Mouse (Mus musculus): ENCODE measurements at regions not wholly inside any gene's neighbourhood (a gene's known extent, or its start where the extent isn't known, plus 50 kb on each side); places are given as distances from the start of the nearest gene placed in this dataset.

DNA sequence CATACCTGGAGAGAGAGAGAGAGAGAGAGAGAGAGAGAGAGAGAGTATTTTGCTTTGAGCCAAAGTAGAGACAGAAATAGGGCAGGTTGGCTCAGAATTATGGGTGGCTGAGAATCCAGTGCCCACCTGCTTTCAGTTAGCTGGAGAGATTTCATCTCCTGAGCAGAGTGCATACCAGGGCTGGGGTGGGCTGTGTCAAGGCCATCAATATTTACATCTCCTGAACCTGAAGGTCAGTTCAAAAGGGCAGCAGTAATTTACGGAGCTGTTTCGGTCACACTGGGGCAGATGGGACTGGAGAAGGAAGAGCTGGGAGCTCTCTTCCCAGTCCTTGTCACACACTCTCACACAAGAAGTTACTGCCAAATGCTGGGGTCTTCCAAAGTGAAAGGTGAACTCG, 286.7 kb downstream of the Sox4 start:
- ATAC-seq (replicated peaks; ENCODE audit: low FRiP score, low TSS enrichment, poor library complexity, severe bottlenecking): no peak

DNA sequence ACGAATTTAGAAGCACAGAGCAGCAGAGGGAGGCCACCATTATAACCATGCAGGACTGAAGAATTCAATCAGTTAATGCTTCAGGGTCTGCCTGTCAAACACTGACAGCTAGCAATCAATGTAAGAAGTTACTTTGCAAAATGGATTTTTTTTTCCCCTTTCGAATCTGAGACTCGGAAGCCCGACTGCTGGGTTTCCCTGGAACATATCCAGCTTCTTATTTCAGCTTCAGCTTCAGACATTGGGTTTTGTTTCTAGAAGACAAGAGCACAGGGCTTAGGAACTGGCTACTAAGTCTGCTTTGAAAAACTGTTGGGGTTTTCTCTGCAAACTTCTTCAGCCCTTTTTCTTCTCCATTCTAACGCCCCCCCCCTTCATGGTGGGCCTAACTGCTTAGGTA, 288.4 kb downstream of the Sox4 start:
- ATAC-seq (replicated peaks; ENCODE audit: low FRiP score, low TSS enrichment, poor library complexity, severe bottlenecking): no peak

DNA sequence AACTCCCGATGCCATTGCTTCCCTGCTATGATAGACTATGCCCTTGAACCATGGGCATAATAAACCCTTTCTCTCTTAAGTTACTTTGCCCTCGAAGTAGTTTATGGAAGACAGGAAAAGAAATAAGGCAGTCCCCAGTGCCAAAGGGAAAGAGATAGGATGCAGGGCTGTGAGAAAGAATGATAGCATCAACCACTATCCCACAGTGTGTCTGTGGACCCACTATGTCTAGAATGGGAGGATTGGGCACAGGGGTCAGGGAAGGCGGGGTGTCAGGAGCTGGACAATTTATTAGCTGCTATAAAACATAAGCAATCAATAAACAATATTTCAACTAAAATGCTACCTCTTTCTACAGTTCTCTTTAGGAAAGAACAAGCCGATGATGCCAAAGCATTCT, 288.8 kb downstream of the Sox4 start:
- no peak for ATAC-seq (replicated peaks; ENCODE audit: low FRiP score, low TSS enrichment, poor library complexity, severe bottlenecking)

DNA sequence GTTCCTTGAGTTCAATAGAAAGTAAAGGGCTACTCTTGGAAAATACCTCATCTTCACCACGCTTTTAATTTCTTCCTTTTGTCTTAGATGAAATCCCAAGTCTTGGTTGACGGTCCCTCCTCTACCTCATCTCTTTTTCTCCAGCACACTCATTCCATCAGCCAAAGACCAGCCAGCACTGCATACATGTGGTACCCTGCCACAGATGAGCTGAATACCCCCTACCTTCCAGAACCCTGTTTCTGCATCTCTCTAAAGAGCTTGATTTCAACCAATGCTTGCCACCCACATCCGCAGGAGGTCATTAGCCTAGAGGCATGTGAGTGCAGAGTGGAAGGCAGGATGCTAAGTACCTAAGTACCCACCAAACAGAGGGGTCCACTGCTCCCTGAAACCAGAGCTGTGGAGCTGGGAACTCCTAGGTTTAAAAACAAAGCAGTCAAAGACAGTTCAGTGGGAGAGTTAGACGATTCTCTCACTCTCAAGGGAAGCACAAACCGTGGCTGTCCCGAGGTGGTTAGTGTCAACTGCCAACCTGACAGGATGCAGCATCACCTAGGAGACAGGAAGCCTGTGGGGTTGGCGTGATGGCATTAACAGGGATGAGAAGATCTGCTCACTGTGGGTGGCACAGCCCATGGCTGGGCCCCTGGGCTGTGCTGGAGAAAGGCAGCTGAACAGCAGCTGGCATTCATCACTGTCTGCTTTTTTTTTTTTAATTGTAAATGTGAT, 289.4 kb downstream of the Sox4 start:
- ATAC-seq (replicated peaks; ENCODE audit: low FRiP score, low TSS enrichment, poor library complexity, severe bottlenecking): no peak

DNA sequence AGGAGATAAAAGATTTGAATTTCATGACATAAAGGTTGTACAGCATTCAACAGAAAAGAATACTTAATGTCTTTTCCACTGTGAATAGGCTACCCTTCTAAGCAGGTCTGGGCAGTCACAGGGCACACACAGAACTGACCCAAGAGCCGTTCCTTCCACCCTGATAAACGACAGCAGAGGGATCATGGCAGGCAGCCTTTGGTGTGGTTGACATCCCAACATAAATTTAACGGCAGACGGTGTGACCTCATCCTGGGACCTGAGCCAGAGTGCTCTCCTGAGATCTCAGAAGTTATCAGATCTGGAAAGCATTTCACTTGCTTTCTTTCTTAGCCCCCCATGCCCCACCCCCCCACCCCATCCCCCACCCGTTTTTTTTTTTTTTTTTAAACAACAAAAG, 290.1 kb downstream of the Sox4 start:
- ATAC-seq (replicated peaks; ENCODE audit: low FRiP score, low TSS enrichment, poor library complexity, severe bottlenecking): 0 out of 2 replicates have a peak, but pooled peaks have one; percentile 12

- ATAC-seq (replicated peaks; ENCODE audit: low FRiP score, low TSS enrichment, poor library complexity, severe bottlenecking): no peak
Measured at GRCm38 (mm10) chr13:28662316-28662752, 291.2 kb downstream of the Sox4 start.

- ATAC-seq (replicated peaks; ENCODE audit: low FRiP score, low TSS enrichment, poor library complexity, severe bottlenecking): peak; percentile 60
Measured at GRCm38 (mm10) chr13:28660151-28660550, 293.4 kb downstream of the Sox4 start.

- no peak for ATAC-seq (replicated peaks; ENCODE audit: low FRiP score, low TSS enrichment, poor library complexity, severe bottlenecking)
Measured at GRCm38 (mm10) chr13:28658652-28659051, 294.9 kb downstream of the Sox4 start.

DNA sequence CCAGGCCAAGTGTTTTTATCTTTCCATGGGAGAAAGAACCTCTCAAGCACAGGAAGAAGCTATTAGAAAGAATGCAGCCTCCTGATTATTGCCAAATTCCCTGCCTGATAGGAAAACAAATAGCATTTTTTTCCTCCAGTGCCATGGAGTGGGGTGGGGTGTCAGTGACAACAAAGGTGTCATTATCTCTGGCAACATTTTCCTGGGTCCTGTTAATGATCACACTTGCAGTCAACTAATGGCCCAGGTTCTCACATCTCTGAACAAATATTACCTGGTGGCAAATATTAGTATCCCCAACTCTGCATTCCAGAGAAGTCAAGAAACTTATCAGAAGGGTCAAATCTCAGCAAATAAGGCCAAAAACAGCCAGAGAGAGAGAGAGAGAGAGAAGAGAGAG, 298.6 kb downstream of the Sox4 start:
- ATAC-seq (replicated peaks; ENCODE audit: low FRiP score, low TSS enrichment, poor library complexity, severe bottlenecking): no peak

DNA sequence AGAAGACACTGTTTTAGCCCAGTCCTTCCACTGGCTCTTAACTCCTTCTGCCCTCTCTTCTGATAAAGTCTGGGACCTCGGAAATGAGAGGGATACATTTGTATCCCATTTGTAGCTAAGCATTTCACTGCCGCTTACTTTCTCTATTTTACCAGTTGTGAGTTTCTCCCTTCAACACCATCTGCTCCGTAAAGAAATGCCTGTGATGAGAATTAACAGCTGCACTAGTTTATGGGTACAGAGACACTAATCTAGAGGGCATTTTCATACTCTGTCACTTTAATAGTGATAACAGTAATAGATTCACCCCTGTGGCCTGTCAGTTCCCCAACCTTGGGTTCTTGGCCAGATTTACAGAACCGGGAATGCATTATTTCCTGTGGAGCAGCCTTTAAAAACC, 300.2 kb downstream of the Sox4 start:
- no peak for ATAC-seq (replicated peaks; ENCODE audit: low FRiP score, low TSS enrichment, poor library complexity, severe bottlenecking)

DNA sequence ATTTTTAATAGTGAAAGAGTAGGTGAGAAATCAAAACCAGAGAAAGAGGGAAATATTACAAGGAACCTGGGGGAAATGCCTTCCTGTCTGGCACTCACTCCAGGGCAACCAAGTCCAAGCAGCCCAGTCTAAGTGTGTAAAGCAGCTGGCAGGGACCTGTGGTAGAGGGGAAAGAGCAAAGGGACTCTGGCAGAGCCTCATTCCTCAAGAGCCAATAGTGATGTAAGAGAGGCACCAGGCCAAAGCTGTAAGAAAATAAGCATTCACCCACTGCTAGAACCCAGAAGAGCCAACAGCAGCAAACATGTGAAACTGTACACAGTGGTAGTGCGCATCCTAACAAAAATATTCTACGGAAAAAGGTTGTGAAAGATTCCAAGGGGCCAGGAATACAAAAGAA, 301.7 kb downstream of the Sox4 start:
- ATAC-seq (replicated peaks; ENCODE audit: low FRiP score, low TSS enrichment, poor library complexity, severe bottlenecking): no peak

DNA sequence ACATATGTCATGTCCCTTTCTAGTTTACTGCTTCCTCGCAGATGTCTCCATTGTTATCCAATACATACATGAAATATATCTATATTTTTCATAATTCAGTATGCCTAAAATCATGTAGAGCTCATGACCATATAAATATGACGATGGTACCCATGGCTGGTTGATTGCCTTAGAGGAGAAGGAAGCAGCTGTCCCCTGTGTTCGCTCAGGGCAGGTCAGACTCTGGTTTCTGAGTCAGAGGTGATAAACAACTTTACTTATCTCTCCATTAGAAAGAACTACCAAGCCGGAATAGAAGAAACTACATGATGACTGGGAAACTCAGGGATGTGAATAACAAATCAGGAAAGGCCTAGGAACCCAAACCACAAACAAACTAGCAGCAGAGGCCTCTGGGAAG, 307.6 kb downstream of the Sox4 start:
- ATAC-seq (replicated peaks; ENCODE audit: low FRiP score, low TSS enrichment, poor library complexity, severe bottlenecking): no peak

- no peak for ATAC-seq (replicated peaks; ENCODE audit: low FRiP score, low TSS enrichment, poor library complexity, severe bottlenecking)
Measured at GRCm38 (mm10) chr13:28644846-28645574, 308.5 kb downstream of the Sox4 start.

- ATAC-seq (replicated peaks; ENCODE audit: low FRiP score, low TSS enrichment, poor library complexity, severe bottlenecking): no peak
Measured at GRCm38 (mm10) chr13:28640826-28641225, 312.7 kb downstream of the Sox4 start.

GRCm38 (mm10) chr13:28635230-28635950, 318.1 kb downstream of the Sox4 start:
- peak; percentile 74 for ATAC-seq (replicated peaks; ENCODE audit: low FRiP score, low TSS enrichment, poor library complexity, severe bottlenecking)

GRCm38 (mm10) chr13:28633541-28634041, 319.9 kb downstream of the Sox4 start:
- ATAC-seq (replicated peaks; ENCODE audit: low FRiP score, low TSS enrichment, poor library complexity, severe bottlenecking): no peak

DNA sequence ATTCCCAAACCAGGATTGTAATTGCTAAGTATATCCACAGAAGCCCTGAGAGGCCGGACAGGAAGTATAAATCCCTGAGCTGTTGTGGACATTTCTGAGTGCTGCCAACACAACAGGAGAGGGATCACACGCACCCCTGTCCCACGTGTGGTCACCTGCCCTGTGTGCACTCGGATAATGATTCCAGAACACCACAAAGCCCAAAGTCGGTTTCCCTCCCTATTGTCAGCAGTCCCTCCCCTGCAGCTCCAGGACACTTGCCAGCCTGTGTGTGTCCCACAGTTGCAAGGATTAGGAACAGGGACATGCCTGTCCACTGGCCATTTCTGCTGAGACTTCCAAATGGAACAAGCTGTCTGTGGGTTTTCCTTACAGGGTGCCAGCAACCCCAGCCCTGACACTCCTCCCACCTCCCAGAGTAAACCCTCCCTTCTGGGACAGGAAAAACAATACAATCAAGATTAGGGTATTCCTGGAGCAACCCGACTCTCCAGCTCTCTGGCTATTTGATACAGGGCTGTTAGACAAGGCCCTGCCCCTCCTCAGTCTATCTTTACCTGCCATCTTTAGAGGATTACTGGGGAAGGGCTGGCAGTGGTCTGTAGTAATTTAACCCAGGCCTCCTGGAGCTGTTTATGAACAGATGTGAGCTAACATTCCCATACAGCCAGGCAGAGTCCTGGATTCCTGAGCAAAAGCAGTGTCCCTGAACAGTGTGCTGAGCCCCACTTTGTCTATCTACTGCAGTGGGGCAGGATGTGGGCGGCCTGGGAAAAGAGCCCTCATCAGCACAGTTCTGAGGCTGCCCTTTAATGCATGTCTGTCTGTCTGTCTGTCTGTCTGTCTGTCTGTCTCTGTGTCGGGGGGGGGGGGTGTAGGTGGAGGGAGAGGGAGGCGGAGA, 323.8 kb downstream of the Sox4 start:
- ATAC-seq (replicated peaks; ENCODE audit: low FRiP score, low TSS enrichment, poor library complexity, severe bottlenecking): peak; percentile 68; the same call in 1 of the 2 replicates

GRCm38 (mm10) chr13:28628751-28629150, 324.8 kb downstream of the Sox4 start:
- no peak for ATAC-seq (replicated peaks; ENCODE audit: low FRiP score, low TSS enrichment, poor library complexity, severe bottlenecking)

- no peak for ATAC-seq (replicated peaks; ENCODE audit: low FRiP score, low TSS enrichment, poor library complexity, severe bottlenecking)
Measured at GRCm38 (mm10) chr13:28618961-28619360, 334.6 kb downstream of the Sox4 start.

Measured in megakaryocyte-erythroid progenitor cell, adult 5-6 weeks (primary cell).